Mouse (Mus musculus): ENCODE results near the gene Wnt6.

- TF ChIP-seq POLR2A (IDR thresholded peaks at IDR 0.05; ENCODE audit: low read depth, low read length) (no peak), CTCF (conservative IDR thresholded peaks at IDR 0.05; ENCODE audit: insufficient read depth, insufficient read length, low read depth, low read length) (0 out of 2 replicates have a peak, but pooled peaks have one; percentile 16)
These were observed 34.9 kb downstream of the Wnt6 start for GRCm38 (mm10) chr1:74806360-74807311.

Data from kidney, adult 2 months (tissue).